Mouse (Mus musculus) adrenal gland, adult 8-10 months (tissue): Measurements from ENCODE around the gene Serping1. TPM values are rescaled to one million over a fixed set of nuclear protein-coding genes. Genes with fewer than 3 reads are reported as not detected.
"Not testable (repeated sequence)": the region's sequence is repeated elsewhere in the genome, so short reads cannot be mapped to it uniquely, and the experiment has no call there.

ENCODE experiments used
- DNase-seq: peaks from one replicate; pipeline ENCODE4 v3.0.0; 2022
- total RNA-seq, 4 experiments: library from RNA; stranded (reverse); gene quantifications; 2 replicates each; pipeline ENCODE4 v1.2.4; 2022

The Serping1 gene
- total RNA-seq, 4 experiments from 2014 or later: 80.5 to 116 (median 91.7) TPM

- no peak for DNase-seq
These were observed 37.8 kb downstream of the Serping1 start for GRCm38 (mm10) chr2:84737451-84737925.

- DNase-seq: no peak
These were observed 38.7 kb downstream of the Serping1 start for GRCm38 (mm10) chr2:84736312-84737161.

GRCm38 (mm10) chr2:84735346-84735920 is 39.8 kb downstream of the Serping1 start:
- no peak for DNase-seq

GRCm38 (mm10) chr2:84734919-84735318 is 40.3 kb downstream of the Serping1 start:
- DNase-seq: no peak

- DNase-seq: no peak
These were observed 40.8 kb downstream of the Serping1 start for GRCm38 (mm10) chr2:84734351-84734864.

GRCm38 (mm10) chr2:84733579-84734300 is 41.5 kb downstream of the Serping1 start, which contains the start of gene Ypel4:
TSS of gene Ypel4 (plus strand) at chr2:84734058.
- DNase-seq: peak; percentile 60

- DNase-seq: no peak
These were observed 42.9 kb downstream of the Serping1 start for GRCm38 (mm10) chr2:84732394-84732793.

GRCm38 (mm10) chr2:84731206-84731605 is 44.0 kb downstream of the Serping1 start:
- no peak for DNase-seq

- not testable (repeated sequence) for DNase-seq
These were observed 47.1 kb downstream of the Serping1 start for GRCm38 (mm10) chr2:84728191-84728590.

GRCm38 (mm10) chr2:84727172-84727858 is 47.9 kb downstream of the Serping1 start, which contains the start of gene Clp1:
TSS of gene Clp1 (minus strand) at chr2:84727350.
- DNase-seq: peak; percentile 97

- no peak for DNase-seq
These were observed 48.5 kb downstream of the Serping1 start for GRCm38 (mm10) chr2:84726716-84727115.

GRCm38 (mm10) chr2:84725770-84726169 is 49.5 kb downstream of the Serping1 start:
- no peak for DNase-seq

- DNase-seq: no peak
These were observed 51.4 kb downstream of the Serping1 start for GRCm38 (mm10) chr2:84723856-84724255.

- no peak for DNase-seq
These were observed 54.1 kb downstream of the Serping1 start for GRCm38 (mm10) chr2:84721182-84721581.

- no peak for DNase-seq
These were observed 54.5 kb downstream of the Serping1 start for GRCm38 (mm10) chr2:84720718-84721117.

- no peak for DNase-seq
These were observed 57.9 kb downstream of the Serping1 start for GRCm38 (mm10) chr2:84717357-84717756.

GRCm38 (mm10) chr2:84716423-84717355 is 58.6 kb downstream of the Serping1 start:
- no peak for DNase-seq

GRCm38 (mm10) chr2:84715562-84716361 is 59.5 kb downstream of the Serping1 start:
- peak; percentile 89 for DNase-seq
